Mouse (Mus musculus) left cerebral cortex, adult 11 months (tissue): Measurements from ENCODE around the gene Zfand6.
A peak's percentile ranks its signal among the peaks of the same experiment; 100 is the strongest.

Source experiments
- DNase-seq: peaks from one replicate; pipeline ENCODE4 v3.0.0; 2022; ENCODE audit warnings: low spot score

The Zfand6 gene

GRCm38 (mm10) chr7:84651303-84651986, 38.3 kb downstream of the Zfand6 start:
- DNase-seq, result no peak

GRCm38 (mm10) chr7:84649016-84649415, 40.7 kb downstream of the Zfand6 start:
- no peak for DNase-seq

DNA sequence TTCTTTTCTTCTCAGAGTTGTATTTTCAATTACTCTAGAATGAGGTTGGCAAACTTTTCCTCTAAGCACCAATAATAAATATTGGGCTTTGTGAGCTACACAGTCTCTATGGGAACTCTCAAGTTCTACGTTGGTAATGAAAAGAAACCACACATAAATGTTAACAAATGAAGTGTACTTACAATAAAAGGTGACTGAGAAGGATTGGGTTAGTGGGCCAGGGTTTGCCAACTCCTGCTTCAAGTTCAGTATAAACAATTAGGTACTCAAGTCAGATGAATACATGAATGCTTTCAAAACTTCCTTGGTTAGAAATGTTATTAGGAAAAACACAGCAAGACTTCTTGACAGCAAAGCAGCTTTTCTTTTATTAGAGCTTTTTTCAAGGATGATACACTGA, 43.5 kb downstream of the Zfand6 start:
- no peak for DNase-seq

- DNase-seq, result no peak
Measured at GRCm38 (mm10) chr7:84643270-84643998, 46.3 kb downstream of the Zfand6 start.

DNA sequence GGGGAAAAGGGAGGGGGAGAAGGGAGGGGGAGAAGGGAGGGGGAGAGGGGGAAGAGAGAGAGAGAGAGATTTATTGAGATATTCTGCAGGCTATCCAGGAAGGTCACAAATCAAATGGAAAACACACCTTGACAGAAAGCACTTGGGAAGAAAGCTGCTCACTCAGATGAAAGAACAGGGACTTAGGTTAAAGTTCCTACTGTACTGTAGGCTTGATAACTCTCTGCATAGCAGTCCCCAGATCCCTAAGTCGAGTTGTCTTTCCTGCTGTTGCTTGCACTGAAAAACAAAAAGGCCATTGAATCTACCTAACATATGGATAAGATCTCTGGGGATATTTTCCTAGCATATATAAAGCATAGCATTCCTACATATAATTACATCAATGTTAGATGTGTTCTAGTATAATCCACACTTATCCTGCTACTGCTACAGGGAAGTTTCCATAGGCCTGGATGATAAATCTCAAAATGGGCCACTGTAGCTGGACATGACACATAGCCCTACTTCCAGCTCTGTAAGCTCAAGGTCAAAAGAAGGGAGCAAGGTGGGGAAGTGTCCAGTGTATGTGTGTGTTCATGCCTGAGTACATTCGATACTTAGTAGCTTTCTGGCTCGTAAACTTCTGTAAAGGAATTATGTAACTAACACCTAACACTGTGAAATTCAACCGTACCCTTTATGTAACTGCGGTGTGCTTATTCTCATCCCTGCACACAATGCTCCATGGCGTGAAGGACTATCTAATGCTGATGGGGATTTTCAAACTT, 47.4 kb downstream of the Zfand6 start:
- DNase-seq, result no peak

DNA sequence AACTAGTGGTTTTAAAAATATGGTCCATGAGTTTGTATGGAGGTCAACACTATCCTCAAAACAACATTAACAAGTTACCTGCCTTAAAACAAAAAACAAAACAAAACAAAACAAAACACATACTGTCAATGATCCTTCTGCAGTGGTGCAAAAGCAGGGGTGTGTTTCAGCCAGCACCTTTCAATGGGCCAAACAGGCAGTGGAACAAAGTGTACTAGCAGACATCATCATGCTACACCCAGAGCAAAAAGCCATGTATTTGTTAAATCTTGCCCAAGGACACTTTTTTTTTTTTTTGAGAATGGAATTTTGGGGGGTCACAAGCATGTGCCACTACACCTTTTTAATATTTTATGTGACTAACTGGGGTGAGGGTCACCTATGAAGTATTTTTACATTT, 52.8 kb downstream of the Zfand6 start:
- no peak for DNase-seq

- DNase-seq, result no peak
Measured at GRCm38 (mm10) chr7:84631878-84632277, 57.9 kb downstream of the Zfand6 start.

DNA sequence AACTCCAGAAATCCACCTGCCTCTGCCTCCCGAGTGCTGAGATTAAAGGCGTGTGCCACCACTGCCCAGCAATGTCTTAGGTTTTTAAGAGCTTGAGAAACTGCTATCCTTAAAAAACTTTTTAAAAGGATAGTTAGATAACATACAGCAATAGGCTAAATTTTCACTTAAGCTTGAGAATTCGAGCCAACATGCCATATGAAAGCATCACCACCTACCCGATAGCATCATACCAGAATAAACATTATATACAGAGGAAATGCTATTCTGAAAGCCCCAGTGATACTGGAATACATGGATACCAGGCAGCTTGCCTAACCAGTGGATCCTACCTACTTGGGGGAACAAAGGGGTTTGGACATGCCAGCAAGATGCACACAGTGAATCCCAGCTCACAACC, 66.0 kb downstream of the Zfand6 start:
- DNase-seq, result no peak

DNA sequence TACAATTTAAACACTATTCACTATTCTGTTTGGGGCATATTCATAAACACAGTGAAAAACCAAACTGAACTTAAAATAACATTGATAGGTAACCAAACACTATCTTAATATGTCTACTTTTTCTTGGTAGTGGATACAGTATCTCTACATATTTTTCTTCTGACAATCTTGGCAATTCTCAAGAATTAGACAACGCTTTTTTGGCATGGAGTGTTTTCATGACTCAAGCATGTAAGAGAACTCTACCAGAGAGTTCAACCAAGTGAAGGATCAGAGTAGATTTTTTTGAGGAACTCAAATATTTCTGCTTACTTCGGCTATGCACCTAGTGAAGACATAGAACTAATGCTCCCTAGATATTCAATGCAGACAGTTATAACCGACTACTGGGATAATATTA, 68.8 kb downstream of the Zfand6 start:
- DNase-seq, result no peak

- DNase-seq, result no peak
Measured at GRCm38 (mm10) chr7:84618951-84619350, 70.8 kb downstream of the Zfand6 start.

DNA sequence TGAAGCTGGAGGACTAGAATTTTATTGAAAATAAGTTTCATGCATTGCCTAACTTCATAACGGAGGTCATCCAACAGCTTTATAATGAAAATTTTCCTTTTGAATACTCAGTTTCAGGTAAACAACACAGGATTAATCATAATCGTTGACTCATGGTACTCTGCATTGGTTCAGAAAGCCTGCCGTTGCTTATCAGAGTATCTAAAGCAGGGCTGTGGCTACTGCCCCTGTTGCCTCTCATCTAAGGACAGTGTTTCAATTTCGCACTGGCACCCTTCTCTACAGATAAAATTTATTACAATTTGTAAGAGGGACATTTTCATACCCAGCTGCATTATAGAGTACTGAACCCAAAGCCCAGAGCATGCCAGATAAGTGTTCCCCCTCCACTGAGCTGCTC, 77.3 kb downstream of the Zfand6 start:
- DNase-seq, result no peak

- DNase-seq, result no peak
Measured at GRCm38 (mm10) chr7:84611609-84612008, 78.2 kb downstream of the Zfand6 start.

DNA sequence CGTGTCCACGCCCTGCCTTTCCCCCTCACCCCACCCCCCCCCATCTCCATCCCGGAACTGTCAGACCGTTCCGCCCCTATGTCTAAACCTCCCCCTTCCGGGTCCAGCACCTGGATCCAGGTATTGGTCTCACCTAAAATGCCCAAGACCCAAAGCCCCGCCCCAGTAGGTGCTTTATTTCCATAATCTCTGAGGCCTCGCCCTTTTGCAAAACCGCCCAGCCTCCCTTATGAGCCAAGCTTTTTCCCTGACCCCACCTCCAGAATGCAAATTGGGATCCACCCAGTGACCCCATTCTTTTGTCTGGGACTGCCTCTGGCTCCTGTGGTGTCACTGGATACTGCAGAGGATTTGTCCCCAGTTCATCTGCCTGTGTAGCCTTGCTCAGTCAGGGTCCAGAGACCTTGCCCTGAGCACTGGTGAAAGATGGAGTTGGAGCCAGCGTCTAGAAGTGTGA, 83.4 kb downstream of the Zfand6 start, which contains the start of gene Fah:
Fah (minus strand) TSS at position 430 of the 457 bp plus-strand sequence.
- DNase-seq, result peak; percentile 22

DNA sequence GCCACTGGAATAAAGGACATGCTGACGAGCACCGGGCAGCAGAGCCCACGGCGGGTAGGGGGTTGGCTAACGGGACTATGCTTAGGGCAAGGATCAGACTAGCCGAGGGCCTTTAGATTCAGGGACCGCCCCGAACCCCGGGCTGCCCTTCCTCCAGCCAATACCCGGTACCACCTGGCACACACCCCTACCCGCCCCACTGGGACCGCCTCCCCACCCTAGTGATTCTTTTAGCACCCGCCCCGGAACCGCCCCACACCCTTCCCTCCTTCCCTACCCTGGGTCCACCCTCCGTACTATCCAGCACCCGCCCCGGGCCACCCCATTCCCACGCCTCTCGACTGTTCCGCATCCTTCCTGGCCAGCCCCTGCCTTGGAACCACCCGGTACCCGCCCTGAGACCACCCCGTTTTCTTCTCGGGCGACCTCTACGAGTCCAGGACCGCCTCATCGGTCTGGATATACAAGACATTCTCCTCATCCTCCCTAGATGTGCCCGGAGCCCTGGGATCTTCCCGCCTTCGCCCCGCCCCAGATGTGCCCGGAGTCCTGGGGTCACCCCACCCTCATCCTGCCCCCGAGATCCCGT, 84.0 kb downstream of the Zfand6 start:
- peak; percentile 66 for DNase-seq

- DNase-seq, result no peak
Measured at GRCm38 (mm10) chr7:84605033-84605687, 84.6 kb downstream of the Zfand6 start.

- no peak for DNase-seq
Measured at GRCm38 (mm10) chr7:84604501-84604900, 85.3 kb downstream of the Zfand6 start.

DNA sequence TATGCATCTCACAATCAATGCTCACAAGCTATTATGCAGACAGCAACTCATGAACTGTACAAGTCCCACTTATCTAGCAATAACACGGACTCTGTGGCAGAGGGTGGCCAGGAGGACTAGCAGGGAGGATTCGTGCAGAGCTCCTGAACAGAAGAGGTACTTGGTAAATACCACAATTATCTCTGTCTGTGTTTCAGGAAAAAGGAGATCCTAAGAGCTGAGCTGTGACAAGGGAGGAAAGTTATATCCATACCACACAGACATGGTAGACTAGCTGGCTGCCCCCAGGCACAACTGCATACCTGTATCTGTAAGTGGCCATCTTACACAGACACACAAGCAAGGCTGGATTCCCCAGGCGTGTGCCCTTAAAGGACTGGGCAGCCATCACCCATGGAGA, 88.4 kb downstream of the Zfand6 start:
- no peak for DNase-seq

- no peak for DNase-seq
Measured at GRCm38 (mm10) chr7:84600631-84601030, 89.1 kb downstream of the Zfand6 start.

DNA sequence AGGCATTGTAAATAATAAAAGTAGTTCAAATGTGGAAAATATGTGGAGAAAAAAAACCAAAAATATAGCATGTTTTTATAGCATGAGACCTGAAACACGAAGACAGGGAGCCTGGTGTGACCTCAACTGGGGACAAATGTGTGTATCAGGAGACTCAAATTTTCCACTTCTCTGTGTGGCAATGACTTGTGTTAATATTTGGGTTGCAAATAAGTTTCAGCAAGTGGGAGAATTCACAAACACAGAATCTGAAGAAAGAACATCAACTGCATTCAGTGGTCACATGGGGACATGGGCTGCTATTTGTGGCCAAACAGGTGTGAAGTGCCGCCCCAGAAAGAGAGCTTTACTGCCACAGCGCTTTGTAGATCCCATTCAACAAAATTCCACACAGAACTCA, 93.1 kb downstream of the Zfand6 start:
- no peak for DNase-seq

GRCm38 (mm10) chr7:84596002-84596401, 93.8 kb downstream of the Zfand6 start:
- DNase-seq, result no peak

DNA sequence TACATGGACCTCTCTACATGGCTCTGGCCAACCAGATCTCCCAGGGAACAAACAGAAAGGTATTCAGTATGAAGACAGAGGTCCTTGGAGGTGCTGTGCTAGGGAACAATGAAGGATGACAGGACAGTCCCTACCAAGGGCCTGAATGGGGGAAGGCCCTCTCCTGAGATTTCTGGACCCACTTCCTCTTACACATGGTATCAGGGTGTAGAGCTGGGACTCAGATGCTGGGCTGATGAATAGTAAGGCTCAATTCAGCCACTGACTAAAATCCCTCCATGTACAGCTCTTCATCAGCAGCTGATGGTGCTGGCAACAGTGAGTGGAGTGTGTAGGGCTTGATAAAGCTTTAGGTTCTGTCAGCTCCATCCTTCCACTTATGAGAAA, 94.8 kb downstream of the Zfand6 start:
- no peak for DNase-seq
